Mouse (Mus musculus) midbrain, embryonic 16.5 days (tissue): ENCODE measurements around the gene Csnk1d. TPM values are rescaled to one million over a fixed set of nuclear protein-coding genes. Genes with fewer than 3 reads are reported as not detected.

Source experiments
- ATAC-seq: fragments of 200-750 bp; cut with Nextera tagmentation; 2 replicates; pipeline ENCODE4 v1.8.0; 2017; ENCODE audit warnings: moderate TSS enrichment
- H3K27ac ChIP-seq: fragments of 300-500 bp; sonication (generic); 2 replicates; pipeline ENCODE4 v1.5.1; 2014; ENCODE audit warnings: mild to moderate bottlenecking, low read length, mixed read lengths
- H3K27me3 ChIP-seq: fragments of 300-500 bp; sonication (generic); 2 replicates; pipeline ENCODE4 v1.6.1; 2014; ENCODE audit warnings: low read depth, low read length, mixed read lengths; ENCODE audit not compliant: control insufficient read depth, insufficient read depth
- H3K36me3 ChIP-seq: fragments of 300-500 bp; sonication (generic); 2 replicates; pipeline ENCODE4 v1.6.1; 2014; ENCODE audit warnings: mild to moderate bottlenecking, low read length, moderate library complexity, mixed read lengths; ENCODE audit not compliant: control insufficient read depth, insufficient read depth
- H3K4me1 ChIP-seq: fragments of 300-500 bp; sonication (generic); 2 replicates; pipeline ENCODE4 v1.6.1; 2014; ENCODE audit warnings: mild to moderate bottlenecking, low read length, mixed read lengths; ENCODE audit not compliant: control insufficient read depth, insufficient read depth
- H3K4me2 ChIP-seq: fragments of 300-500 bp; sonication (generic); 2 replicates; pipeline ENCODE4 v1.6.1; 2014; ENCODE audit warnings: mild to moderate bottlenecking, low read length, mixed read lengths
- H3K4me3 ChIP-seq: fragments of 300-500 bp; sonication (generic); 2 replicates; pipeline ENCODE4 v1.5.1; 2014; ENCODE audit warnings: low read depth, mild to moderate bottlenecking, low read length, moderate library complexity, mixed read lengths
- H3K9ac ChIP-seq: fragments of 300-500 bp; sonication (generic); 2 replicates; pipeline ENCODE4 v1.6.1; 2014; ENCODE audit warnings: low read depth, low read length, mixed read lengths
- H3K9me3 ChIP-seq: fragments of 300-500 bp; sonication (generic); replicated peaks from 2 replicates; pipeline ENCODE4 v1.6.1; 2014; ENCODE audit warnings: mild to moderate bottlenecking, low read length, mixed read lengths; ENCODE audit not compliant: control insufficient read depth, poor library complexity, severe bottlenecking
- WGBS: fragments of 180-500 bp; shearing (Covaris S2); extraction: QIAGEN DNeasy Blood & Tissue Kit; methylation state at CpG from one replicate; pipeline ENCODE4 v1.1.7; 2014; 5-methylcytosine and 5-hydroxymethylcytosine counted together
- polyA plus RNA-seq: library from polyadenylated mRNA; unstranded; fragments of >200 nt; fragmentation: Nextera tagmentation; extraction: Ambion mirVana; gene quantifications from 2 replicates; pipeline ENCODE4 v1.2.1, GENCODE M21; 2015

The Csnk1d gene
- polyA plus RNA-seq, 1 experiment from 2014 or later: 153 TPM

GRCm38 (mm10) chr11:120962050-120962771 is 28.9 kb downstream of the Csnk1d start:
- Histone ChIP-seq H3K27ac (no peak overlapping the region), H3K4me1 (no peaks in the 10 kb centered on the region), H3K9ac (no peak overlapping the region), H3K36me3 (peaks cover 48% of the 10 kb centered on the region), H3K4me3 (no peak overlapping the region), H3K27me3 (no peaks in the 10 kb centered on the region), H3K9me3 (no peaks in the 10 kb centered on the region), H3K4me2 (no peak overlapping the region)
- 92% methylated on average over 13 of the region's 13 CpGs for WGBS
- no peak for ATAC-seq

GRCm38 (mm10) chr11:120961594-120961993 is 29.5 kb downstream of the Csnk1d start:
- Histone ChIP-seq H3K27ac (no peak overlapping the region), H3K27me3 (no peaks in the 10 kb centered on the region), H3K9me3 (no peaks in the 10 kb centered on the region), H3K36me3 (peaks cover 48% of the 10 kb centered on the region), H3K4me2 (no peak overlapping the region), H3K9ac (no peak overlapping the region), H3K4me1 (no peaks in the 10 kb centered on the region), H3K4me3 (no peak overlapping the region)
- 89% methylated on average over 7 of the region's 7 CpGs for WGBS
- no peak for ATAC-seq

GRCm38 (mm10) chr11:120960248-120960647 is 30.9 kb downstream of the Csnk1d start:
- no peak overlapping the region for H3K4me3 ChIP-seq
- no peak overlapping the region for H3K27ac ChIP-seq
- 53% methylated on average over 1 of the region's 1 CpGs for WGBS
- H3K27me3 ChIP-seq: no peaks in the 10 kb centered on the region
- H3K36me3 ChIP-seq: peaks cover 38% of the 10 kb centered on the region
- no peaks in the 10 kb centered on the region for H3K4me1 ChIP-seq
- ATAC-seq: no peak
- no peak overlapping the region for H3K4me2 ChIP-seq
- no peak overlapping the region for H3K9ac ChIP-seq
- H3K9me3 ChIP-seq: no peaks in the 10 kb centered on the region

- H3K9me3 ChIP-seq: no peaks in the 10 kb centered on the region
- 81% methylated on average over 3 of the region's 3 CpGs for WGBS
- no peaks in the 10 kb centered on the region for H3K27me3 ChIP-seq
- peaks cover 31% of the 10 kb centered on the region for H3K36me3 ChIP-seq
- H3K9ac ChIP-seq: no peak overlapping the region
- no peaks in the 10 kb centered on the region for H3K4me1 ChIP-seq
- no peak overlapping the region for H3K4me2 ChIP-seq
- H3K4me3 ChIP-seq: no peak overlapping the region
- ATAC-seq: no peak
- H3K27ac ChIP-seq: no peak overlapping the region
Observed at GRCm38 (mm10) chr11:120959564-120959963, 31.6 kb downstream of the Csnk1d start.

DNA sequence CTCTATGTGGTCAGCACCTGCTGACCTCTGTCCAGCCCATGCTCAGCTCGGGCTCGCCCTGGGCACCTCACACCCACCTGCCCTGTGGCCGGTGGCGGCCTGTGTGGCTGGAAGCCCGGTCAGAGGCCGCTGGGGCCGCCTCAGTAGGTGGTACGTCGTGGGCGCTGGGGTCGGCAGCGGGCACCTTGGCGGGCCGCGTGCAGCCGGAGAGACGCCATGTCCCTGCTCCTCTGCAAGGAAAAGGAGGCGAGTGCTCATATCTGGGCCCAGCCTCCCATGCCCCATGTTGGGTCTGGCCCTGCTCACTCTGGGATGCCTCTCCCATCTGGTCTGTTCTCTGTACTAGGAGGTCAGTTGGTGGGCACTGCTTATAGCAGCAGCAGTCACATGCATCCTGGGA is 32.1 kb downstream of the Csnk1d start:
- H3K4me1 ChIP-seq: no peaks in the 10 kb centered on the region
- no peaks in the 10 kb centered on the region for H3K9me3 ChIP-seq
- no peaks in the 10 kb centered on the region for H3K27me3 ChIP-seq
- WGBS: 87% methylated on average over 18 of the region's 18 CpGs
- peaks cover 31% of the 10 kb centered on the region for H3K36me3 ChIP-seq
- H3K27ac ChIP-seq: no peak overlapping the region
- H3K4me2 ChIP-seq: no peak overlapping the region
- H3K4me3 ChIP-seq: no peak overlapping the region
- H3K9ac ChIP-seq: no peak overlapping the region
- no peak for ATAC-seq

DNA sequence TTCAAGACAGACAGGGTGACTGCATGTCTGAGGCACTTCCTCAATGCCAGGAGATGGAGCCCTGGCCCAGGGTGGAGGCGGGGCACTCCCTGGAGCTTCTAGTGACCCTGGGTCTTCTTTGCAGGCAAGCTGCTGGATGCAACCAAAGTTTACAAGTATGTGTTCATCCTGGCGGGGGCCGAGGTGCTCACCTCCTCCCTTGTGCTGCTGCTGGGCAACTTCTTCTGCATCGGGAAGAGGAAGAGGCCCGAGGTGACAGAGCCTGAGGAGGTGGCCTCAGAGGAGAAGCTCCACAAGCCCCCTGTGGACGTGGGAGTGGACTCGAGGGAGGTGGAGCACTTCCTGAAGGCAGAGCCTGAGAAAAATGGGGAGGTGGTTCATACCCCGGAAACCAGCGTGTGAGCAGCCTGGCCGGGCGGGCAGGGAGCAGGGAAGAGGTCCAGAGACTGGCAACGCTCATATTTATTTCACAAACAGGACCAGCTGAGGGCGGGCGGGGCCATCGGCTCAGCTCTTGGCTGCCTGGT is 33.3 kb downstream of the Csnk1d start:
- H3K27ac ChIP-seq: no peak overlapping the region
- no peaks in the 10 kb centered on the region for H3K27me3 ChIP-seq
- no peak overlapping the region for H3K4me3 ChIP-seq
- ATAC-seq: no peak
- WGBS: 79% methylated on average over 15 of the region's 15 CpGs
- H3K36me3 ChIP-seq: peaks cover 21% of the 10 kb centered on the region
- no peak overlapping the region for H3K9ac ChIP-seq
- H3K4me2 ChIP-seq: no peak overlapping the region
- H3K4me1 ChIP-seq: no peaks in the 10 kb centered on the region
- H3K9me3 ChIP-seq: no peaks in the 10 kb centered on the region

- no peak overlapping the region for H3K4me2 ChIP-seq
- no peak overlapping the region for H3K27ac ChIP-seq
- no peaks in the 10 kb centered on the region for H3K9me3 ChIP-seq
- no peaks in the 10 kb centered on the region for H3K4me1 ChIP-seq
- ATAC-seq: no peak
- no peaks in the 10 kb centered on the region for H3K27me3 ChIP-seq
- WGBS: 74% methylated on average over 8 of the region's 8 CpGs
- no peak overlapping the region for H3K4me3 ChIP-seq
- H3K36me3 ChIP-seq: peaks cover 14% of the 10 kb centered on the region
- no peak overlapping the region for H3K9ac ChIP-seq
Observed at GRCm38 (mm10) chr11:120957052-120957451, 34.1 kb downstream of the Csnk1d start.

- H3K9ac ChIP-seq: no peak overlapping the region
- H3K36me3 ChIP-seq: peaks cover 10% of the 10 kb centered on the region
- no peak overlapping the region for H3K4me3 ChIP-seq
- 95% methylated on average over 8 of the region's 8 CpGs for WGBS
- no peak for ATAC-seq
- no peaks in the 10 kb centered on the region for H3K27me3 ChIP-seq
- H3K4me2 ChIP-seq: no peak overlapping the region
- H3K4me1 ChIP-seq: peaks cover 5% of the 10 kb centered on the region; the same call in 1 of the 2 replicates
- no peaks in the 10 kb centered on the region for H3K9me3 ChIP-seq
- H3K27ac ChIP-seq: no peak overlapping the region
Observed at GRCm38 (mm10) chr11:120955701-120956100, 35.4 kb downstream of the Csnk1d start.

- WGBS: 89% methylated on average over 5 of the region's 5 CpGs
- no peak overlapping the region for H3K9ac ChIP-seq
- H3K4me2 ChIP-seq: no peak overlapping the region
- ATAC-seq: no peak
- H3K36me3 ChIP-seq: peaks cover 10% of the 10 kb centered on the region
- peaks cover 5% of the 10 kb centered on the region; the same call in 1 of the 2 replicates for H3K4me1 ChIP-seq
- H3K4me3 ChIP-seq: no peak overlapping the region
- no peaks in the 10 kb centered on the region for H3K9me3 ChIP-seq
- H3K27me3 ChIP-seq: peaks cover 4% of the 10 kb centered on the region
- no peak overlapping the region for H3K27ac ChIP-seq
Observed at GRCm38 (mm10) chr11:120954936-120955335, 36.2 kb downstream of the Csnk1d start.
